Mouse (Mus musculus) heart, adult 2 months (tissue): ENCODE results near the gene Gm15155.

ENCODE experiments used
- EP300 ChIP-seq: fragments of 200-500 bp; IDR thresholded peaks from 2 replicates; pipeline ENCODE4 v1.6.1; 2011; ENCODE audit warnings: low read depth, low read length, control low read depth; ENCODE audit not compliant: insufficient read depth
- POLR2A ChIP-seq: fragments of 200-500 bp; IDR thresholded peaks from 2 replicates; pipeline ENCODE4 v1.6.1; 2011; ENCODE audit warnings: mild to moderate bottlenecking, low read depth, low read length, control low read depth; ENCODE audit not compliant: insufficient read depth

- TF ChIP-seq EP300, result no peak
- TF ChIP-seq POLR2A, result no peak
Observed at GRCm38 (mm10) chrX:155623701-155624281, 750 bp upstream of the Gm15155 start, which contains the start of gene Ptchd1.
